Mouse (Mus musculus) stomach, adult 2 months (tissue): ENCODE results near the gene Insc. TPM values are rescaled to one million over a fixed set of nuclear protein-coding genes. Genes with fewer than 3 reads are reported as not detected.

Experiments used
- polyA plus RNA-seq: library from polyadenylated mRNA; depleted of rRNA; stranded (reverse); fragments of >200 nt; gene quantifications from 2 replicates; pipeline ENCODE4 v1.2.3, GENCODE M21; 2012; rRNA removed

The Insc gene
- 1.7 and 2.2 TPM in 2 replicates for polyA plus RNA-seq

DNA sequence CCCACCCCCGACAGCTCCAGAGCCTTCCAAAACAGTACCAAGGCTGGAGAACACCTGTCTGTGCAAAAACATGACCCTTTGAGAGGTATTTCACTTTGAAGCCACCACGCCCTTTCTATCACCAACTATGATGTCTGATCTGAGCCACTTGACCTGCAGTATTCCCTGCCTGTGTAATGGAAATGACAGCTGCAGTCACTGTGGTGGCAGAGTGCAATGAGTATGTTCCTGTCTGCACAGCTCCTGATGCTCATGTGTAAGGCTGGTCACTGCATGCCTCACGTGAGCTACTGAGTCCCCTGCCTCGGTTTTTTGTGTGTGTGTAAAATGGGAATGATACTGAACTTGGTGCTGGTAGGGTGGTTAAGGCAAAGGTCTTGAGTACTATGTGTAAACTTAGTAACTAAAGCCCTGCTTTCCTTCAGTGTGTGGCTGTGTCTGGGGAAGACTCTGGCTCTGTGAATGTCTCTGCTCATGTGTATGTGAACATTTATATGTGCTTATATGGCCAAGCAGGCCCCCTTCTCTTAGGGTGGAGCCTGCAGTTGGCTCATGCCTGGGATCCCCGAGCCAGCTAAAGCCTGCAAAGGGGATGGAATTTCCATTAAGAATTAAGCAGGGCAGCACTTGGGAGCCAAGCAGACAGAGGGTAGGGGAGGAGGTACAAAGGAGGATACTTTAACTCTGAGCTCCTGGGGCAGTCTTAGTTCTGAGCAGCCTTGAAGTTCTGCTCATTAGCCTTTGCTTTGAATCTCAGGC lies at the start of gene Insc:
TSS of gene Insc (plus strand) at position 673 of the 759 bp plus-strand sequence.

DNA sequence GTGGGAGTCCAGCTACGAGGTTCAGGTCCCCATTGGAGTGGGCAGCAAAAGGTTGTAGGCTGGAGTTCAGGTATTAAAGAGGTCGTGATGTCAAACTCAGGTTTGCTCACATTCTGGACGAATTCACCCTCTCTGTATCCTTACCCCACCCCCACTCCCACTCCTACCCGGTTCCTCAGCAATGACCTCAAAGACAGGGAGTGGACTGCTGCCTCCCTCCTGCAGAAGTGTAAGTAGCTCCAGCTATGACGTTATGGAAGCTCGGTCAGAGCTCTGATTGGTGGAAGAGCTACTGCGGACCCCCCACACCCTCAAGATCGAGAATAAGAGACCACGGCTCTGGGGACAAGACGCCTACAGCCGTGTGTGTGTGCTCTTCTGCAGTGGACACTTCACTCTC lies 25.2 kb upstream of the Insc start, which contains the start of gene Calcb:
TSS of gene Calcb (plus strand) at position 344 of the 400 bp plus-strand sequence.

Other genes starting within 250 kb of the Insc start
- gene Cyp2r1, start 180.7 kb upstream of the Insc start, polyA plus RNA-seq = 2.3 and 3.4 TPM in 2 replicates
- gene Calca, start 107.3 kb upstream of the Insc start, polyA plus RNA-seq = 0.48 and 0.74 TPM in 2 replicates
- gene Calcb, start 25.1 kb upstream of the Insc start, polyA plus RNA-seq = 0.82 and 1.3 TPM in 2 replicates